Mouse (Mus musculus): ENCODE measurements at regions not wholly inside any gene's neighbourhood (a gene's known extent, or its start where the extent isn't known, plus 50 kb on each side); places are given as distances from the start of the nearest gene placed in this dataset.

GRCm38 (mm10) chr6:127320600-127320999 is 126.0 kb upstream of the Parp11 start:
- TF ChIP-seq GATA4 (IDR thresholded peaks at IDR 0.05; ENCODE audit: insufficient replicate concordance, low read length), result no peak

DNA sequence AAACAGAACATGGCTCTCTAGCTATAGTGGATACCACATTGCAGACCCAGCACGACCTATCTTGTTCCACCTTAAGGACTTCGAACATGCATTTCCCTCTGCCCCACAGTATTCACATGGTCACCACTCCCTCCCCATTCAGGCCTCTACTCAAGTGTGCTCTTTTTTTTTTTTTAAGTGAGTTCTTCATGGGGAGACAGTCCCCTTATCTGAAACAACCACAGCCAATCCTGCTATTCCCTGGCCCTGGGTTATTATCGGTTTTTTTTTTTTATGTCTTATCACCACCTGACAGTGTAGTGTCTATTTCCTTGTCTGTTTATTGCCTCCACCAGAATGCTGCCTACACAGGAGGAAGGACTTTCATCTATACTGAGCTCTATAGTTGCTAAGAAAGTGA is 125.6 kb upstream of the Parp11 start:
- no peak for TF ChIP-seq GATA4 (IDR thresholded peaks at IDR 0.05; ENCODE audit: insufficient replicate concordance, low read length)

GRCm38 (mm10) chr6:127322398-127322797 is 124.2 kb upstream of the Parp11 start:
- TF ChIP-seq GATA4 (IDR thresholded peaks at IDR 0.05; ENCODE audit: insufficient replicate concordance, low read length), result no peak

DNA sequence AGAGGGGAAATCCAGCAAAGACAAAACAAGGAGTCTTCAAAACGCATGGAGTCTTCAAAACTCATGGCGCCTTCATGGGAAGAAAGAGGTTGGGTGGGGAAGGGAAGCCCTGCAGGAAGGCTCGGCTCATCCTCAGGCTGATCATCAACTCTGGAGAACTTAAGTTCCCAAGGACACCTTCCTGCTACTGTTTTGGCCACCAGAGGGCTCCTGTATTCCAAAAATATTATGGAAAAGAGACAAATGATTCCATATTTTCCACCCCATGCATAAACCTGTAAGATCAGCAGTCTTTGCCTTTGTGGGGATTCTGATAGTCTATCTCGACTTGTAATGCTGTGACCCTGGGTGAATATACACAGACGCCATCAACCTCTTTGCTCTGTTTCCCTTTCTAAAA is 121.7 kb upstream of the Parp11 start:
- TF ChIP-seq GATA4 (IDR thresholded peaks at IDR 0.05; ENCODE audit: insufficient replicate concordance, low read length), result no peak

DNA sequence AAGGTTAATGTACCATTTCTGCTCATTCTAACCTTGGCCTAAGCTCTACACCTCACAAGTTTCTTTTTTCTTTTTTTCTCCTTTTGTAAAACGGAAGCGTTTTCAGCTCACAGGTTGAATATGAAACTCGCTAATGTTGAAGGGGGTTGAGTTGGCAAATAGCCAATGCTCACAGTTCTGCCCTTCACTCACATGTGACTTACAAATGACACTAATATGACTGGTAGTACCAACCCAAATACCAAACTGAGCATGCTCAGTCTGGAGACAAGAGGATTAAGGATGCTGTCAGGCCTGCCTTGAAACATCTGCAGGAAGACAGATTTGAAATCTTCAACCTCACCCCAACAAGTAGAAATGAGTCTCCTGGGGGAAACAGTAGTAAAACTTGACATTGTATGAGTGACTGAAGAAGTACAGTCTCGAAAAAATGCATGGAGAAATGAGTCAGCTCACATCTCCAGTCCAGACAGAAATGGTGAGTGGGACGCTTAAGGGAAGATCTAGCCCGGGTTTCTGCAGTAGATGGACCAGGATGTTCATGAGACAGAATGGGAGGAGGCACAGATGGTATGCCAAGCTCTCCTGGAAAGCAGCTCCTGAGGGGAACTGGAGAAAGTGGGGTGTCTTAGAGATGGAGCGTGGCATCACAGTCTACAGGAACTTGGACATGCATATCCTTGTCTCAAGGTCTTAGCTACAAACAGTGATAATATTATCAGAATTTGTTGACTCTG is 120.9 kb upstream of the Parp11 start:
- TF ChIP-seq GATA4 (IDR thresholded peaks at IDR 0.05; ENCODE audit: insufficient replicate concordance, low read length), result no peak

DNA sequence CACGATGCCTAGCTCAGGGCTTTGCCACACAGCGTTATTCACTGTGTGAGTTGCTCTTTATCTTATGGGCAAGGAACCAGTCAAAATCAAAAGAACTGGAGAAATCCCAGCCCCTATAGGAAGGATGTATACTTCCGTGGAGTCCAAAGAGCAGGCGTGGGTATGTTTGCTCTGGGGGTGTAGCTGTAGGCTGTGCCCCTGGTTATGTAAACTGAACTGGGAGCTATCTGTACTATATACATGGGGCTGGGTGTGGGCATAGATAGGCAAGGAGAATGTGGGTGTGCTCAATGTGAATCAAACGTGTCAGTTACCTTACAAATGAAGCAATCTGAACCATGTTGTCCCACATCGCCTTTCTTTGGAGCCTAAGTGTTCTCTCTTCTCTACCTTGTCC is 120.3 kb upstream of the Parp11 start:
- TF ChIP-seq GATA4 (IDR thresholded peaks at IDR 0.05; ENCODE audit: insufficient replicate concordance, low read length), result no peak

GRCm38 (mm10) chr6:127329191-127330014 is 117.2 kb upstream of the Parp11 start:
- TF ChIP-seq GATA4 (IDR thresholded peaks at IDR 0.05; ENCODE audit: insufficient replicate concordance, low read length), result no peak

- TF ChIP-seq GATA4 (IDR thresholded peaks at IDR 0.05; ENCODE audit: insufficient replicate concordance, low read length), result no peak
Observed at GRCm38 (mm10) chr6:127330015-127330705, 116.5 kb upstream of the Parp11 start.

DNA sequence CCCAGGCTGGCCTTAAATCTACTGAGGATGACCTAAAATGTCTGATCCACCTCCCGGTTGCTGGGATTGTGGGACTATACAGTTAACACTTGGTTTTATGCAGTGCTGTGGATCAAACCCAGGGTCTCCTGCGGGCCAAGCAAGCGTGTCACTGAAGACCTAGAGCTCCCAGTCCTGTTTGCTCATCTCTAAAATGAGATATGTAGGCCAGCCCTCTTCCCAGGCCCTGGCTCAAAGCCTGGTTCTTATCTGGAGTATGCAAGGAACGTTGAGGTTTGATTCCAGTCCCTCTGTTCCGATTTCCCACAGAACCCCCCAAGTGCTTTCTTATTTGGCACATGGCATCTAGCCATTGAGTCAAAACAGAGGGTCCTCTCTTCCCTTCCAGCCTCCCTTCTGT is 115.5 kb upstream of the Parp11 start:
- TF ChIP-seq GATA4 (IDR thresholded peaks at IDR 0.05; ENCODE audit: insufficient replicate concordance, low read length), result no peak

DNA sequence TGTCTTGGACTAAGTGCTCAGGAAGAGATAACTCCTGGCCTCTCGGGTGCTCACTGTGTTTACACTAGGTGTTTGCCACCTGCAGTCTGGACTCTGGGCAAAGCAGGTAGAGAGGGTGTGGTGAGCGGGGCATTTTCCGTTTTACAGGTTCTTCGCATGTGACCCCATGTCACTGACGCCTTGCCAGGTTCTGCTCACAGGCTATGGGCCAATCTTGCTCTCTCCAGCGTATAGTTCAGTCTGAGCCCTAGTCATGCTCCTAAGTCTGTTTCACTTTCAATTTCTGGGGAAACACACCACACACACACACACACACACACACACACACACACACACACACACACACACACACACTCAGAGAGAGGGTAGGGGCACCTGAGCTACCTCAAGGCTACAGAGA is 112.4 kb upstream of the Parp11 start:
- no peak for TF ChIP-seq GATA4 (IDR thresholded peaks at IDR 0.05; ENCODE audit: insufficient replicate concordance, low read length)

GRCm38 (mm10) chr6:127335462-127335886 is 111.2 kb upstream of the Parp11 start:
- no peak for TF ChIP-seq GATA4 (IDR thresholded peaks at IDR 0.05; ENCODE audit: insufficient replicate concordance, low read length)

DNA sequence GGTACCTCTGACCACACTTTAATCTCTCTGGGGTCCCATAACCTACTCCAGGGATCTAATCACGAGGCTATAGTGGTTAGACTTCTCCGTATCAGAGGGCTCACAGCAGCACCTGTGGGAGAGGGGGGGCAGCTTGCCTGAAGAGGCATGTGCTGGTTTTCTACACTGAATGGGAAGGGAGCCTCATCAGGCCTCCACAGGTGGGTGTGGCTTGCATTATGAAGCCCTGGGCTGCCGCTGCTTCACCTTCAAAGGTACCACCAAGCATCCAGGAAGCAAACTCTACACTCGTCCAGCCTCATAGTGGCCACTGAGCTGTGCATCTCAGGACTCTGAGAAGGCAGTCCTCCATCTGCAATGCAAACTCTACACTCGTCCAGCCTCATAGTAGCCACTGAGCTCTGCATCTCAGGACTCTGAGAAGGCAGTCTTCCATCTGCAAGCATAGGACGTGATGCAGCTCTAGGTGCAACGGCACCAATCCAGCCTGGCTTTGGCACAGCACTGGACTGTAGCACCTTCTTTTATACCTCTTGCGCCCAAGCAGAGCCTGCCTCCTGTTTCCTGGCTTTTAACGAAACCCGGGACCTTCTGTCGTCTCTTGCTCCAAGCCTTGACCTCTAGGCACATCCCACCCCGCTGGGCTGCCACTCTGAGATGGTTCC is 110.5 kb upstream of the Parp11 start:
- TF ChIP-seq GATA4 (IDR thresholded peaks at IDR 0.05; ENCODE audit: insufficient replicate concordance, low read length), result no peak

- TF ChIP-seq GATA4 (IDR thresholded peaks at IDR 0.05; ENCODE audit: insufficient replicate concordance, low read length), result no peak
Observed at GRCm38 (mm10) chr6:127336681-127337397, 109.8 kb upstream of the Parp11 start.

- TF ChIP-seq GATA4 (IDR thresholded peaks at IDR 0.05; ENCODE audit: insufficient replicate concordance, low read length), result no peak
Observed at GRCm38 (mm10) chr6:127337398-127337871, 109.2 kb upstream of the Parp11 start.
